Mouse (Mus musculus): ENCODE results near the gene Kat5. TPM values are rescaled to one million over a fixed set of nuclear protein-coding genes. Genes with fewer than 3 reads are reported as not detected.
A peak's percentile ranks its signal among the peaks of the same experiment; 100 is the strongest.

The Kat5 gene
- 10 to 100 TPM; 20.5 to 31.3 TPM for total RNA-seq (2021)
- long read RNA-seq, experiment 1, partial matches to known transcripts, result 2 of 12 reads
- long read RNA-seq, experiment 1, other reads (novel, unspliced or antisense), result 2 of 12 reads
- long read RNA-seq, experiment 2, partial matches to known transcripts, result 1 of 9 reads
- long read RNA-seq, experiment 2, other reads (novel, unspliced or antisense), result 0 of 9 reads

DNA sequence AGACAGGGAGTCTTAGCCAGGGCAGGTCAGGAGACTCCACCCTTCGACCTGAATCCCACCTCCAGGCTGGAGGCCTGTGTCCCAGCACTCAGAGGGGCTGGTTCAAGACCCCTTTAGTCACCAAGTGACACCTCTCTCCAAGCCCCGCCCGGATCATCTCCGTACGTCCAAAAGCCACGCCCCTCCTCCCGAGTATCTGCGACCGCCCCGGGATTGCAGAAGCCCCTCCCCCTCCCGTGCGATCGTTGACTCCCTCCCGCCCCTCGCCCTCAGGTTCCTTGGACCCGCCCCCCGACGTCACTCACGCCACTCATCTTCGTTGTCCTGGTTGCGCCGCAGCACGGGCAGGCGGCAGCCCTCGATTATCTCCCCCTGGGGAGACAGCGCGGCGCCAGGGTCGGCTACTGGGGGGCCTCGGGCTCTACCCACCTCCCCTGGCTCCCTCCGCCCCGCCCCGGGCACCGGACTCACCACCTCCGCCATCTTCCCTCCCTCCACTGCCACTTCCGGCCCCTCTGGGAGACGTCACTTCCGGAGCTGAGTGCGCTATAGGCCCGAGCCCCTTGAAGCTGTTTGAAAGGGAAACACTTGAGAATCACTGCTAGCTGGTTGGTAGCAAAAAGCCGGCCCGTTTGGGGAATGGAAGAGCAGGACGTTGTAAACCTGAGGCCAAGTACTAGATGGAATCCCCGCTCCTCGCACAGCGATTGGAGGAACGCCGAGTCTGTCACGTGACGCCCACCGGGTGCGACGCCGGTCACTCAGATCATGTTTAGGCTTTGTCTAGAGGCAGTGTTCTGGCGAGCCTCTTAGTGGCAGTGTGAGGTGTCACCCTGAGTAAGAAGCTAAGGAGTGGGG, at the start of gene Kat5:
TSS of gene Kat5 (minus strand) at position 691 of the 858 bp plus-strand sequence.
- DNase-seq, result peak; percentile 94 to 97

DNA sequence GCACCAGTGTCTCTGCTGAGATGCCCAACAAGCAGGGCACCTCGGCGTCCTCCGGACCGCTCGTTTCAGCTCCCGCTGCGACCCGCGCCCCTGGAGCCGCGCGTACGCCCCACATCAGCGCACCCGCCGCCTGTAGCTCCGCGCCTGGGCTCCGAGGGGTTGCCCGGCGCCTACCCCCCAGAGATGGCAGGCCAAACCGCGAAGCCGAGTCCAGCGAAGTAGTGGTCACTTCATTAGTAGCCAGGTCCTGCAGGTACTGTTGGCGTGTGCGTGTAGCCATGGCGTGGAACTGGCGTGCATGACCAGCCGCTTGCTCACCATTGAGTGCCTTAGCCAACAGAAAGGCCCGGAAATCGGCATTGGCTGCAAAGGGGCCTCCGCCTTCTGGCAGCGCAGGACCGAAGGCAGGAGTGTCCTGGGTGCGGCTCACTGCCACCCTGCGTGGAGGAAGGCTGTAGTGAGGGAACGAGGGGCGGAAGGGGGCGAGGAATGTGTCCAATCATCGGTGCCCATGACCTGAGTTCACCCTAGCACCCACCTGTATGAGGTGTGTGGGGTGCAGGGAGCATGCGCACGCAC, 44.8 kb upstream of the Kat5 start:
- DNase-seq, result no peak

DNA sequence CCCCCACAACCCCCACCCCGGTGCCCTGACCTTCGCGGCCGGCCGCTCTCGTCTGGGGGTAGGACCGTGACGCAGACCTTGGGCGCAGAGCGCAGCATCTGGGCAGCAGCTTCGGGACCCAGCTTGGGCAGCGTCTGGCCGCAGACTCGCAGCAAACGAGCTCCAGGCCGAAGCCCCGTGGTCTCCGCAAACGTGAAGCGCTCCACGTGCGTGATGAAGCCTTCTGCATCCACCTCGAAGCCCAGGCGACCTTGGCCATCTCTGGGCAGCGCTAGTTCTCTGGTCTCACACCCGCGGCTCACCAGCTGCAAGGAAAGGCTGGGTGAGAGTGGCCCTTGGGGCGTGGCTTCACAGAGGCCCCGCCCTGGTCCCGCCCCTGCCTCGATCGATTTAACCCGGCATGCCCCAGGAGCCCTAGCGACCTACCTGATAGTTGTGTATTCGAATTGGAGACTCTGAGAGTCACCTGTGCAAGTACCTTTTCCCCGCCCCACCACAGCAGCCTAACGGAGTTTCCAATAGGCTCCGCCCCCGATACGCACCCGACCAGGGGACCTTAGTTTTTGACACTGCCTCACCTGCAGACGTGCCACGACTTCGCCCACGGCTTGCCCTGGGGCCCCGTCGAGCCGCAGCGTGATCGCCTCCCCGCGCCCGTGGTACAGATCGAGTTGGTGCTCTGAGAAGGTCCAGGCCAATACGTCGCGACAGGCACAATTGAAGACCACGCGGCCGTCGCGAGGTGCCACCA, 44.1 kb upstream of the Kat5 start:
- no peak for DNase-seq

DNA sequence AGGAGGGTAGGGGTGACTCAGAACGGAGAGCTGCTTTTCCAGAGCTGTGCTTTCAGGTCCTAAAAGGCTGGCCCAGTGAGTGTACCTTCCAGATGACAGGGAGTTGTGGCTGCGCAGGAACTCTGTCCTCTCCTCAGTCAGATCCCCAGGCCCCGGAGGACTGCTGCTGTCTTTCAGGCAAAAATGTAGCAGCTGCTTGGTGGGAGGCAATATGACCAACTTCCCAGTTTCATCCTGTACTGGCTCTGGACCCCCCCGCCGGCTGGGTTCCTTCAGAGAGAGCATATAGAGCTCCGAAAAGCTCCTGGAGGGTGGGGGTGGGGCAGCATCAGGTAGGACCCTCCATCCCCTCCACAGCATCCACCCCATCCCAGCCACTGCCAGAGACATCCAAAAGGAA, 42.5 kb upstream of the Kat5 start:
- no peak for DNase-seq

DNA sequence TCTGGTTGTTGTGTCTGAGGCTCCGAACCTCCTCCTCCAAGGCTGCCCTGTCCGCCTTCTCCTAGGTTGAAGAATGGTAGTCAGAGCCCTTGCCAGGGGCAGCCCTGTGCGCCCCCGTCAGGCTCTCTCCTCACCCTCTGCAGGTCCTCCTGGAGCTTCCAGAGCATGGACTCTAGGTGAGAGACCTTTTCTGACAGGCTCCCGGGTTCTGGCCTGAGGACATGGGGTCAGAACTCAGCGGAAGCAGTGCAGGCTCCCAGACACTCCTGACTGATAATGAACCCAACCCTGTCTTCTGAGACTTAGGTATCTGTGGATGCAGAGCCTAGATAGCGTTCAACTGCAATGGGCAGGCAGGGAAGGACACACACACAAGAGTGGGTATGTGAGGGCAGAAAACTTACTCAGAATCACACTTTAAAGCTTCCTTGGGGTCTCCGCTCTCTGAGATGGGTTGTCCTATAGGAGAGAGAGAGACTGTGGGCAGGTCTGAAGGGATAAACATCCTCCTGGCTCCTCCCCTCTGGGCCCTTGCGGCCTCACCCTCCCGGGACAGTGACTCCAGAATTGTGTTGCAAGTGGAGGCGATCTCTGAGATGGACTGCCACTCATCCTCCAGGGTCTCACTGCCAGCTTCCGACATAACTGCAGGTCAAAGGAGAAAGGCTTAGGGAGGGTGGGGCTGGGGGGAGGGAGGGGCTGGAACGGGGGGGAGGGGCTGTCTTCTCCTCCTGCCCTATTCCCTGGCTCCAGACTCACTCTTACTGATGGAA, 41.7 kb upstream of the Kat5 start:
- DNase-seq, result no peak

DNA sequence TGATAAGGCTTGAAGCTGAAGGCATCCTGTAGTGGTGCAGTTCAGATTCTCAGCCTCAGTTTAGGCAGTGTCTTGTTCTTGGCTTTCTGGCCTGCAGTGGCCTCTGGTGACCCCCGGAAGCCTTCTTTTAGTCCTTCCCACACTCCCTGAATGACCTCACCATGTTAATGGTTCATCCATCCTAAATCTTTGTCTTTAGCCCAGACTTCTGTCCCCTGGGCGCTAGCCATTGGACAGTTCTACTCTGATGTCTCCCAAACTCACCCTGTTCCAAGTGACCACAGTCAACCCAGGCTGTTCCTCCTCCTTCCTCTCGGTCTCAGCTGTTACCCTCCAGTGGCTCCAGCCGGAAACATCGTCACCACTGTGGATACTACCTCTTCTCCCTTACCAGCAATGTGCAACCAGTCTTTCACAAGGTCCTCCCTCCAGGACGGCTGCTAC, 39.3 kb upstream of the Kat5 start:
- DNase-seq, result peak; percentile 70 to 81

DNA sequence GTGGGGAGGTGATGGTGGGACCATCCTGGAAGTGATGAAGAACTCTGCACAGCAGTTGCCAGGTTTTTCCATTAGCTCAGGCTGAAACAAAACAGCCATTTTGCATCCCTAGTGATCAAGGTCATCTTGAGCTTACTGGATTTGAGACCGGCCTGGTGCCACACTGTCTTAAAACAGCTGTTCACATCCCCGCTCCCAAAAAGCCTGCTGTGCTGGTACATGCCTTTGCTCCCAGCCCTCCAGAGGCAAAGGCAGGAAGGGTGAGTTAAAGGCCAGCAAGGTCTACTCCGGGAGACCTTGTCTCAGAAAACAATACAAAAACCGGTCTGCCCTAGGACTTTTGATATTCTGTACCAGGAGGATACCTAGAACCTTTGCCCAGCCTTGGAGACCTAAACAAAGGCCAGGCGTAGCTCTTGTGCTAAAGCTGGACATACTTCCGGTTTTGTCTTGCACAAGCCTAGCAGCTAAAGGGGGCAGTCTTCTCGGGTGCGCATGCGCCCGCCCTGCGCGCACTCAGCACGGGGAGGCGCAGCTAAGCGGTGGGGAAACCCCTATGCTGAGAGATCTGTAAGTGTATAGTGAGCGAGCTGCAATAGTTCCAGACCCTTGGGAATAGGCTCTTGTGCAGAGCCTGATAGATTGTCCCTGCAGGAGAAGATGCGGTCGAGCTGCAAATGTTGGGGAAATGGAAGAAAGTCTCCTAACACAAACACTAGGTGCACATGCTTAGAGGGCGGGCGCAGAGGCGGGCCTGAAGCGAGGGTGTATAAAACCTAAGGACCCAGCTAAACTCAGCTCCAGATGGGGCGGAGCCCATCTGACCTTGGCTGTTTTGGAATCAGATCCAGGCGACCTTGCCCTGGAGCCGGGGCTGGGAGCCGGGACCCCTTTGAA, 38.6 kb upstream of the Kat5 start:
- peak; percentile 87 to 92 for DNase-seq

DNA sequence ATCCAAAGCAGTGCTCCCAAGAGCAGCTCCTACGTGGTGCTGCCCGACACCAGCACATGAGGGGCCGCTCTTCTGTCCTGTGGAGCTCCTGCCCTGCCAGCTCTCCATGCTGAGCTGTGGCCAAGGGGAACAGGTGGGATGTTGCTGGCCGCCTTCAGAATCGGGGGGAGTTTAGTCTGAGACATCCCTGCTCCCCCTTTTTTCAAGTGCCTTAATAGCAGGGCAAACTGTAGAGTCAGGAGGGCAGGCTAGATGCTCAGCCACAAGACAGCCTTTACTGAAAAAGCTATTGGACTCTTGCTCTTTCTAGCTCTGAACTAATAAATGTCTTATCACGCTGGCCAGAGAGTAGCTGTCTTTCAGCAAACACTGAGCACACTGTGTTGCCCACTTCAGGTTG, 37.8 kb upstream of the Kat5 start:
- DNase-seq, result no peak

DNA sequence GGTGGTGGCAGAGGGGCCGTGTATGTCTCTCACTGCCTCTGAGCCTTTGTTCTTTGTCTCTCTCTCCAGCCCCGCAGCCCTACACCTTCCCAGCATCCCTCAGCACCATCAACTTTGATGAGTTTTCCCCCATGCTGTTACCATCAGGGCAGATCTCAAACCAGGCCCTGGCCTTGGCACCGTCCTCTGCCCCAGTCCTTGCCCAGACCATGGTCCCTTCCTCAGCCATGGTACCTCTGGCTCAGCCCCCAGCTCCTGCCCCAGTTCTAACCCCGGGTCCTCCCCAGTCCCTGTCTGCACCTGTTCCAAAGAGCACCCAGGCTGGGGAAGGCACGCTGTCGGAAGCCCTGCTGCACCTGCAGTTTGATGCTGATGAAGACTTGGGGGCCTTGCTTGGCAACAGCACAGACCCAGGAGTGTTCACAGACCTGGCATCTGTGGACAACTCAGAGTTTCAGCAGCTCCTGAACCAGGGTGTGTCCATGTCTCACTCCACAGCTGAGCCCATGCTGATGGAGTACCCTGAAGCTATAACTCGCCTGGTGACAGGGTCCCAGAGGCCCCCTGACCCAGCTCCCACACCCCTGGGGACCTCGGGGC, 36.8 kb upstream of the Kat5 start:
- no peak for DNase-seq

DNA sequence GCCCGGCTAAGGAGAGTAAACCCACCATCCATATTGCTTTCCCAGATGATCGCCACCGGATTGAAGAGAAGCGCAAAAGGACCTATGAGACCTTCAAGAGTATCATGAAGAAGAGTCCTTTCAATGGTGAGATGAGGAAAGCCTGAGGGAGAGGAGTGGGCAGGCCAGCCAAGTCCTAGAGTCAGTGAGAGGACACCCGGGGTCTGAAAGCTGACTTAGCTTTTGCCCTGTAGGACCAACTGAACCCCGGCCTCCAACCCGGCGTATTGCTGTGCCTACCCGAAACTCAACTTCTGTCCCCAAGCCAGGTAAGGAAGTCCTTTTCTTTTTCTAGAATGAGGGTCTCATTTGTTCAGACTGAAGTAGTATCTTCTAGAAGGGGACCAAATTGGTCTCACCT, 35.2 kb upstream of the Kat5 start:
- DNase-seq, result no peak

DNA sequence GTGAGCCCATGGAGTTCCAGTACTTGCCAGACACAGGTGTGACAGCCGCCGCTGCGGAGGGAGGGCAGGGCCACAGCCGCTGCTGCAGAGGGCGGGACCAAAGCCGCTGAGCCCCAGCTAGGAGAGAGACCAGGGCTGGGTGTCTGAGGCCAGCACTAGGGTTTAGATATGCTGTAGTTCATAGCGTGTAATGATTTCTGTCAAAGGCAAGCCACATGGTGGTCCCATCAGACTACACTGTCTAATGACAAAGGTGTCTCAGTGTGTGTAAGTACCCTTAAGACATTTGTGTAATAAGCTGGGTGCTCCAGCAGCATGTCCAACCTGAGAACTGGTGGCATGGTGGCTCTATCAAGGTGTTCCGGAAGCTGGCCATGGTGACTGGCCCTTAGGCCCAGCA, 31.6 kb upstream of the Kat5 start:
- no peak for DNase-seq

DNA sequence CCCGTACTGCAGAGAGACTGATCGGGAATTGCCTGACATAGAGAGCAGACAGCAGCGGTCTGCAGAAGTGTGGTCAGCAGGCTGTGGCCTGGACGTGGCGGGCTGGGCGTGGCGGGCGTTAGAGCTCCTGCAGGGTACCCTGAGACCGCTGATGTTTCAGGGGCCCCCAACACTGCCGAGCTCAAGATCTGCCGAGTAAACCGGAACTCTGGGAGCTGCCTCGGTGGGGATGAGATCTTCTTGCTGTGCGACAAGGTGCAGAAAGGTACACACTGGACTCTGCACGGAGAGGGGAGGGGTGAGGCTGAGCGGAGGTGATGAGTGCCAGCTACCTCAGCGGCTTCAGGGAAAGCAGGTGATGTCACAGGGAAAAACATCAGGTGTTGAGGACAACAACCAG, 31.0 kb upstream of the Kat5 start:
- DNase-seq, result no peak

DNA sequence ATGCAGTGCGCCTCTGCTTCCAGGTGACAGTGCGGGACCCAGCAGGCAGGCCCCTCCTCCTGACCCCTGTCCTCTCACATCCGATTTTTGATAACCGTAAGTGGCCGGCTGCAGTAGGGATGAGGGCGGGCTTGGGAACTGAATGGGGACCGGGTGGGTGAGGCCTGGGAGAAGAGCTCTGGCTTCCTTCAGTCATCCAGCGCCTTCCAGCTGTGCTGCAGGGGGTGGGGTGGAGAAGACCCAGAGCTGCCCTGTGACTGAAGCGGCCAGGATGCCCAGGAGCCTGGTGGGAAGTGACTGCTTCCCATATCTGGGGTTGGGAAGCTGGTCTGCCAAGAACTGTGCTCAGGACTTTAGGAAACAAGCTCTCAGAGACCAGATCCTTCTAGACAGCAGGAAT, 30.3 kb upstream of the Kat5 start:
- DNase-seq, result peak in 1 of 2 experiments; percentile 15

DNA sequence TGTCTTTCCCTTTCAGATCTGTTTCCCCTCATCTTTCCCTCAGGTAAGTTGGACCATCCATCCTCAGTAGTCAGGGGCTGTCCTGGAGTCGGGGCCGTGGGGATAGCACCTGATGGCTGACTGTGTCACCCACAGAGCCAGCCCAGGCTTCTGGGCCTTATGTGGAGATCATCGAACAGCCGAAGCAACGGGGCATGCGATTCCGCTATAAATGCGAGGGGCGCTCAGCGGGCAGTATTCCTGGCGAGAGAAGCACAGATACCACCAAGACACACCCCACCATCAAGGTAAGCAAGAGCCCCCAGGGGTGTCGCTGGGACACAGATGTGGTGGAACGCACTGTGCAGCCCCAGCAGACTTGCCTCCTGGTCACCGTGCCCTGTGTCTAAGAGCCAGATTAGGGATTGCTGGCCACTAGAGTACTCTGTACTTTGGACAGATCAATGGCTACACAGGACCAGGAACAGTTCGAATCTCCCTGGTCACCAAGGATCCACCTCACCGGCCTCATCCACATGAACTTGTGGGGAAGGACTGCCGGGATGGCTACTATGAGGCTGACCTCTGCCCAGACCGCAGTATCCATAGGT, 28.5 kb upstream of the Kat5 start:
- no peak for DNase-seq

DNA sequence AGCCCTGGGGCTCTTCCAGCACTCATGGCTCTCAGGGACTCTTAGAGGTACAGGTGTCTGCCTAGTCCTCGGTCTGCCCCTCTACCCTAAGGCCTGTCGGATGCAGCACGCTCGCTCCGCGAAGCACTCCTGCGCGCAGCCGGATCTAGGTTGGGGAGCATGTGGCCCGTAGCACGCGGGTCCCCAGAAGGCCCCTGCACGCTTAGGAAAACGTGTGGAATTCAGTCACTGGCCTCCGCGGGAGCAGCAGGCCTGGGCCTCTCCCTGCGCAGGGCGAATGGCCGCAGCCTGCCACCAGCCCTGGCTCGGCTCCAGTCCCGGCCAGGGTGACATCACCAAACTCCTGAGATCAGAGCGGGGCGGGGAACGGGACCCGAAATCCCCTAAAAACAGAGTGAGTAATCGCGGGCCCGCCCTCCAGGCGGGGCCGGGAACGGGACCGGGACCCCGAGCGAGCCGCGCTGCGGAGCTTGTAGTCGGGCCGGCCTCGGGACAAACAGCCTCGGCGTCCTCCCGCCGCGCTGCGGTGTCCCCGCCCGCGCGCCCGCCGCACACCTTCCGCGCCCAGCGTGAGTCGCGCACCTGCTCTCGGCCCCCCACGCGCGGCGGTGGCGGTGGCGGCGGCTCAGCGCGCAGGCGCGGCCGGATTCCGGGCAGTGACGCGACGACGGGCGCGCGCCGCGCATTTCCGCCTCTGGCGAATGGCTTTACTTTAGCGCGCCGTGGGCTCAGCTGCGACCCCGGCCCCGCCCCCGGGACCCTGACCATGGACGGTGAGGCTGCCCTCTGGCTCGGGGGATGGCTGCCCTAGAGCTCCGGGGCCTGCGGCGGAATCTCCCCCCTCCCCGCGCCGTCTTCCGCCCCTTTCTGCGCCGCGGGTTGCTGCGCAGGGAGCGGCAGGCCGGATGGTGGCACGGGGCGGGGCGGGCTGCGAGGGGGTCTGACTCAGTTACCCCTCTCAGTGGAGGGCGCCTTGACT, 27.3 kb upstream of the Kat5 start, which contains the start of gene Rela:
TSS of gene Rela (plus strand) at position 415 of the 979 bp plus-strand sequence.
- DNase-seq, result peak; percentile 95 to 96

DNA sequence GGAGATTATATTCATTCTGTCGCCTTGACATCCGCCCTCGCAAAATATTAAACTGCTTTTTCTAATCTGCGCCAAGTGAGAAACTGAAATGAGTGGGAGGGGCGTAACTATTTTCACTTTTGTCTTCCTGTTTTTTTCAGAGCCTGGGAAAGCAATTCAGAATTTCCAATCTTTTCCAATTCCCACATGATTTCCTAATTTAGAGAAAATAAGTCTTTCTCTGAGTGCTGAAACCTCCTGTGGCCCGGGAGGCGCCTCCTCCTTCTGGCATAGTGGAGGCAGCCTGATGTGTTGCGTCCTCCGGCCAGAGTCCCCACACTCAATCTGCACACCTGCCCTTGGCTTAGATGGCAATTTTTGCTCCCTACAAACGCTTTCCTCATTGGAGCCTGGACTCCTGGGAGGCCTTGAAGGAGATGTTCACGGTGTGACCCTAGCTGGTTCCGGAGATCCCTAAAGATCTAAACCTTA, 26.6 kb upstream of the Kat5 start:
- DNase-seq, result peak; percentile 74 to 76

DNA sequence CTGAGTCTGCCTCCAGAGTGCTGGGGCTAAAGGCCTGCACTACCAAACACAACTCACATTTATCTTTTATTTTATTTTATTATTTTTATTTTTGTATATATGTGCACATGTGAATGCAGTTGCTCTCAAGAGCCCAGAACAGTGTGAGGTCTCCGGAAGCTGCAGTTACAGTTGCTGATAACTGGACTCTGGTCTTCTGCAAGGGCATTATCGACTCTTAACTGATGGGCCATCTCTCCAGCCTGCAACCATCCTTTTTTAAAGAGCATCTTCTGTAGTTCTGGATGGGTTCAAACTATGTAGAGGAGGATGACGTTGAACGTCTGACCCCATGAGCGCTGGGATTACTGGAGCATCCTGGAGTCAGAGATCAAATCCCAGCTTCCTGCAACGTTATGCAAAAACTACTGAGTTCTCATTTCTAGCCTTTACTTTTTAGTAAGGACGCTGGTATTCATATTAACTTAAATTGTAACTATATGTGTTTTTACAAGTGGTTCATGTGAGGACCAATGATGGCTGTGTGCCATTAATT, 26.1 kb upstream of the Kat5 start:
- no peak for DNase-seq

DNA sequence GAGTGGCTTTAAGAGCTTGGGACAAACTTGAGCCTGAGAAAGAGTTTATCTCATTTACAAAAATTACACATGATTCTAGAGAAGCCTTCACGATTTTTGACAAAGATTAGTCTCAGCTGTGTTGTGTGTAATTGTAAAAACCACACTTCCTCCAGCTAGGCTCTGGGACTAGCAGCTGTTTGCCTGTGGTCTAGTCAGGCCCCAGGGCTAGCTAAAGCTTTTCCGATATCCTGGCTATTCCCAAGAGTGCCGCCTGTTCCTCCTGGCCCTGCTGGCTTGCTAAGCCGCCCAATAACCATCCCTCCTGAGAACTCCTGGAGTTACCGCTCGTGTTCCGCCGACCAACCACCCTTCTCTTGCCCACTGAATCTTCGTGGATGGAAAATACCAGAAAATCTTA, 22.1 kb upstream of the Kat5 start:
- no peak for DNase-seq
